Mouse (Mus musculus) liver, embryonic 12.5 days (tissue): Measurements from ENCODE around the gene Gm3636. TPM values are rescaled to one million over a fixed set of nuclear protein-coding genes. Genes with fewer than 3 reads are reported as not detected.
"Not testable (repeated sequence)": the region's sequence is repeated elsewhere in the genome, so short reads cannot be mapped to it uniquely, and the experiment has no call there.

Experiments used
- ATAC-seq: fragments of 200-750 bp; cut with Nextera tagmentation; 2 replicates; pipeline ENCODE4 v1.8.0; 2017; ENCODE audit warnings: moderate number of reproducible peaks, mild to moderate bottlenecking, moderate library complexity
- H3K27ac ChIP-seq: fragments of 300-500 bp; sonication (generic); 2 replicates; pipeline ENCODE4 v1.5.1; 2016; ENCODE audit warnings: mild to moderate bottlenecking
- H3K27me3 ChIP-seq: fragments of 300-500 bp; sonication (generic); replicated peaks from 2 replicates; pipeline ENCODE4 v1.6.1; 2016; ENCODE audit warnings: mild to moderate bottlenecking, moderate library complexity
- H3K36me3 ChIP-seq: fragments of 300-500 bp; sonication (generic); 2 replicates; pipeline ENCODE4 v1.6.1; 2016; ENCODE audit warnings: mild to moderate bottlenecking, moderate library complexity
- H3K4me1 ChIP-seq: fragments of 300-500 bp; sonication (generic); 2 replicates; pipeline ENCODE4 v1.6.1; 2016
- H3K4me2 ChIP-seq: fragments of 300-500 bp; sonication (generic); 2 replicates; pipeline ENCODE4 v1.6.1; 2016; ENCODE audit warnings: mild to moderate bottlenecking, moderate library complexity
- H3K4me3 ChIP-seq: fragments of 300-500 bp; sonication (generic); 2 replicates; pipeline ENCODE4 v1.5.1; 2016; ENCODE audit warnings: mild to moderate bottlenecking, moderate library complexity
- H3K9ac ChIP-seq: fragments of 300-500 bp; sonication (generic); 2 replicates; pipeline ENCODE4 v1.6.1; 2016; ENCODE audit warnings: mild to moderate bottlenecking, moderate library complexity
- H3K9me3 ChIP-seq: fragments of 300-500 bp; sonication (generic); replicated peaks from 2 replicates; pipeline ENCODE4 v1.6.1; 2016; ENCODE audit warnings: mild to moderate bottlenecking, moderate library complexity
- WGBS: fragments of 180-500 bp; shearing (Covaris S2); methylation state at CpG from one replicate; pipeline ENCODE4 v1.1.7; 2016; ENCODE audit not compliant: insufficient replicate concordance; 5-methylcytosine and 5-hydroxymethylcytosine counted together
- polyA plus RNA-seq: library from polyadenylated mRNA; unstranded; fragments of >200 nt; fragmentation: Nextera tagmentation; extraction: Ambion mirVana; gene quantifications from 2 replicates; pipeline ENCODE4 v1.2.1, GENCODE M21; 2016

Gm3636 gene
- 0.38 and 0.56 TPM in 2 replicates for polyA plus RNA-seq

DNA sequence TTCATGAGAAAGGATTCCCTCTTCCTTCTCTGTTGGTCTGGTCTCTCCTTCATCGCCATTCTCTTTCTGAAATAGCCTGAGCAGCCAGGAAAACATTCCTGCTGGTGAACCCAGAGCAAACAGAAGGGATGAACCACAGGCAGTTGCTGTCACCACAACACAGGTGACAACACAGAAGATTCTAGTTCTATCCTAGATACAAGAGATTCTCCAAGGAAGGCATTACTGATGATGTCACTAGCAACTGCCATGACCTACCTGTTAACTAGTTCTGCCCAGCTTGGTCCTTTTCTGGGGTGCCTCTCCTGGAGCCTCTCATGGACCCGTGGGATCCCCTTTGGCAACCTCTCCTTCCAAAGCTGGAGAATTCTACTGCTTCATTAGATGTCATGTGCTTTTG is at the start of gene Gm3636:
Gm3636 (minus strand) TSS at position 101 of the 400 bp plus-strand sequence.
- WGBS, result no CpG with 5 or more reads among the region's 2 CpGs

DNA sequence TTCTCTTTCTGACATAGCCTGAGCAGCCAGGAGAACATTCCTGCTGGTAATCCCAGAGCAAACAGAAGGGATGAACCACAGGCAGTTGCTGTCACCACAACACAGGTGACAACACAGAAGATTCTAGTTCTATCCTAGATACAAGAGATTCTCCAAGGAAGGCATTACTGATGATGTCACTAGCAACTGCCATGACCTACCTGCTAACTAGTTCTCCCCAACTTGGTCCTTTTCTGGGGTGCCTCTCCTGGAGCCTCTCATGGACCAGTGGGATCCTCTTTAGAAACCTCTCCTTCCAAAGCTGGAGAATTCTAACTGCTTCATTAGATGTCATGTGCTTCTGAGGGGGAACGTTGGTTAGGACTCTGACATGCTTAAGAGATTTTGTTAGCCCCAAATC is 32.2 kb upstream of the Gm3636 start, which contains the start of gene Gm8362:
Gm8362 (minus strand) TSS at position 101 of the 400 bp plus-strand sequence.
- not testable (repeated sequence) for H3K9me3 ChIP-seq, H3K36me3 ChIP-seq, H3K27ac ChIP-seq, H3K4me2 ChIP-seq, H3K4me3 ChIP-seq, H3K9ac ChIP-seq, H3K4me1 ChIP-seq, H3K27me3 ChIP-seq, ATAC-seq
- 50% methylated on average over 1 of the region's 1 CpGs for WGBS

More for the DNA sequence above, at the start of gene Gm3636:
- not testable (repeated sequence) for H3K9ac ChIP-seq, H3K4me3 ChIP-seq, H3K9me3 ChIP-seq, H3K4me1 ChIP-seq, H3K27me3 ChIP-seq, H3K4me2 ChIP-seq, ATAC-seq, H3K36me3 ChIP-seq, H3K27ac ChIP-seq

DNA sequence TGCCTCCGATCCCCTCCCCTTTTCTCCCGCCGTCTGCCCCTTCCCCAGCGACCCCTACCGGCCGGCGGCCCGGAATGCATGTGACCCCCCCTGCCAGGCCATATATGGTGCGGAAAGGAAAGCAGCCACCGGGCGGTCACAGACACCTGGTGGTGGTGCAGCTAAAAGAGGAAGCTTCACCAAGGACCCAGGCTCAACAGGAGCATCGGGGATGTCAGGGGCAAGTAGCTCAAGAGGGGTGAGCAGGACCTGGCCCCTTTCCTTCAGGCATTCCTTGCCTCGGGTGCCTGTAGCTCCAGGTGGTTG is 15.1 kb upstream of the Gm3636 start:
- H3K4me1 ChIP-seq, H3K27ac ChIP-seq, H3K9ac ChIP-seq, H3K27me3 ChIP-seq, H3K9me3 ChIP-seq, H3K36me3 ChIP-seq, ATAC-seq: not testable (repeated sequence)
- Histone ChIP-seq H3K4me2 (peak overlapping the region; percentile 55), H3K4me3 (peak overlapping the region; percentile 37; the same call in 1 of the 2 replicates)
- WGBS, result 2% methylated on average over 6 of the region's 13 CpGs

GRCm38 (mm10) chr14:6756384-6757230 is 14.5 kb upstream of the Gm3636 start:
- Histone ChIP-seq H3K4me2 (peak overlapping the region; percentile 55), H3K4me3 (peak overlapping the region; percentile 37)
- H3K27ac ChIP-seq, H3K9me3 ChIP-seq, H3K4me1 ChIP-seq, H3K27me3 ChIP-seq, H3K36me3 ChIP-seq, ATAC-seq, H3K9ac ChIP-seq: not testable (repeated sequence)
- WGBS, result 2% methylated on average over 36 of the region's 67 CpGs

- not testable (repeated sequence) for H3K9me3 ChIP-seq, H3K4me2 ChIP-seq, H3K36me3 ChIP-seq, H3K4me3 ChIP-seq, H3K27ac ChIP-seq, ATAC-seq, H3K27me3 ChIP-seq, H3K4me1 ChIP-seq, H3K9ac ChIP-seq
- WGBS, result 57% methylated on average over 1 of the region's 2 CpGs
Observed at GRCm38 (mm10) chr14:6720151-6720550, 22.0 kb downstream of the Gm3636 start, which contains the start of gene Gm8050. Gene Gm8050 (minus strand): TSS chr14:6720251.

Other genes starting within 250 kb of the Gm3636 start
- not detected in 2 replicates for gene Gm8356, start 205.0 kb downstream of the Gm3636 start, polyA plus RNA-seq
- gene Gm3629, start 151.7 kb downstream of the Gm3636 start, polyA plus RNA-seq, result not detected in 2 replicates
- not detected in 2 replicates for gene Gm3460, start 119.9 kb downstream of the Gm3636 start, polyA plus RNA-seq
- gene Gm10251, start 58.2 kb downstream of the Gm3636 start, polyA plus RNA-seq, result not detected in 2 replicates
- gene Gm8050, start 22.1 kb downstream of the Gm3636 start, polyA plus RNA-seq, result not detected in 2 replicates
- gene Gm8362, start 32.1 kb upstream of the Gm3636 start, polyA plus RNA-seq, result not detected in 2 replicates
- not detected in 2 replicates for gene Gm3642, start 98.0 kb upstream of the Gm3636 start, polyA plus RNA-seq
- 0.07 and 0.10 TPM in 2 replicates for gene Gm3667, start 147.6 kb upstream of the Gm3636 start, polyA plus RNA-seq
- not detected in 2 replicates for gene Gm6356, start 231.5 kb upstream of the Gm3636 start, polyA plus RNA-seq